Mouse (Mus musculus): ENCODE data around the gene Fcgbp. TPM values are rescaled to one million over a fixed set of nuclear protein-coding genes. Genes with fewer than 3 reads are reported as not detected.

Gene Fcgbp
- total and polyA plus RNA-seq, 2 experiments from 2014 or later = 0.33 to 1.1 TPM

DNA sequence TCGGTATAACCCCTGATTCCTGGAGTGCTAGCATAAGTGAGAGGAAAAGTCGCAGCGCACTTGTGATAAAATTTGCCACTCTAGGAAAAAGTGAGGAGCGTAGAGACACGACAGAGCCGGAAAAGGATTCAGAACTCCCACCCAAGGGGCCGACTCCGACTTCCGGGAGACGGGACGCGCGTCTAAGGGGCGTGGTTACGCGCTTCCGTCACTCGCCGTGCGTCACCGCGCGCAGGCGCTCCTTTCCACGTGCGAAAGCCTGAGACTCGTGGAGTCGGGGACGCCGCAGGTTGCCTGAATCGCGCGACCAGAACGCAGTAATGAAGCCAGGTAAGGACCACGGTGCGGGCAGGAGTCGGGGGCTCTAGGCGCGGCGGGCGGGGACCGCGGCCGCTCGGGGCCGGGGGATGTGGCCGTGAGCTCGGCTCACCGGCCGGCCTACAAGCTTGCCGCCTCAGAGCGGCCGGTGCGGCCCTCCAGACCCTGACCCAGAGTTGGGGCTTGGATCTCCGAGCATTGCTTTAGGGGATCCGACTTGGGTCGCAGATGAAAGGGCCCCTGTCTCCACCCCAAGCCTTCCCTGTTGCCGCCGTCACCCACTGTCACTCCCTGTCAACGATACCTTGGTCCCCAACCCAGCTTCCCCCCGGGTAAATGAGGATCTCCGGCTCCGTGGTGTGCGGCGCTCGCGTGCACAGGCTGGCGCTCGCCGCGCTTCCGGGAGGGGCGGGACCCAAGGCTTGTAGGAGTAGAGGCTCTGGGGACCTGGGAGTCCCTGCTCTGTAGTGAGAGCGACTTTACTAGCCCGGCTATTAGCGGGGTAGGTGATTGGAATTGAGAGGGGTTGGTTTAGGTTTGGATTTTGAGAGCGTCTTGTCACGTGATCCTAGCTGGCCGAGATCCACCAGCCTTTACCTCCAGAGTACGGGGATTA lies 98.7 kb downstream of the Fcgbp start, which contains the start of gene Fbl:
Gene Fbl, plus strand, starts transcription at position 222 of the 934 bp plus-strand sequence.
- Histone ChIP-seq H3K36me3 (ENCODE audit: insufficient read depth, low read length) (0 out of 2 replicates have a peak, but pooled peaks cover under 1% of the 10 kb centered on the region), H3K9me3 (ENCODE audit: low read length) (no peaks in the 10 kb centered on the region), H3K4me3 (ENCODE audit: low read depth, low read length) (peak within 1 kb of the TSS; percentile 80), H3K27me3 (ENCODE audit: insufficient read depth, low read length) (no peaks in the 10 kb centered on the region), H3K4me1 (ENCODE audit: insufficient read depth, low read length) (peaks cover 10% of the 10 kb centered on the region; the same call in 1 of the 2 replicates), H3K27ac (ENCODE audit: low read depth, low read length) (peak within 1 kb of the TSS; percentile 74), H3K4me2 (ENCODE audit: low read depth, low read length, poor library complexity, severe bottlenecking) (peak within 1 kb of the TSS; percentile 88), H3K9ac (replicated peaks; ENCODE audit: low read length, poor library complexity, severe bottlenecking) (peak within 1 kb of the TSS; percentile 82)
- peak; percentile 96 for DNase-seq (ENCODE audit: low spot score)
- TF ChIP-seq CTCF (IDR thresholded peaks at IDR 0.05) = peak; percentile 1; the same call in 1 of the 2 replicates
- ATAC-seq (ENCODE audit: low FRiP score) = peak; percentile 95
- WGBS = under 1% methylated on average over 80 of the region's 80 CpGs

Other genes starting within 250 kb of the Fcgbp start
- 6.8 and 10.1 TPM in 2 replicates for gene Zfp59, start 232.6 kb upstream of the Fcgbp start, total RNA-seq (2014; rRNA removed)
- gene Zfp59, start 232.6 kb upstream of the Fcgbp start, polyA plus RNA-seq (2015; fragmentation: Nextera tagmentation; extraction: Ambion mirVana) = 4.7 and 5.8 TPM in 2 replicates
- gene Zfp607a, start 213.7 kb upstream of the Fcgbp start, total RNA-seq (2014; rRNA removed) = 0.71 and 1.5 TPM in 2 replicates
- 0.53 and 0.68 TPM in 2 replicates for gene Zfp607a, start 213.7 kb upstream of the Fcgbp start, polyA plus RNA-seq (2015; fragmentation: Nextera tagmentation; extraction: Ambion mirVana)
- 5.9 and 18.5 TPM in 2 replicates for gene Zfp974, start 141.8 kb upstream of the Fcgbp start, total RNA-seq (2014; rRNA removed)
- gene Zfp974, start 141.8 kb upstream of the Fcgbp start, polyA plus RNA-seq (2015; fragmentation: Nextera tagmentation; extraction: Ambion mirVana) = 6.7 and 6.8 TPM in 2 replicates
- gene Zfp780b, start 92.1 kb upstream of the Fcgbp start, total RNA-seq (2014; rRNA removed) = 21.8 and 29.7 TPM in 2 replicates
- gene Zfp780b, start 92.1 kb upstream of the Fcgbp start, polyA plus RNA-seq (2015; fragmentation: Nextera tagmentation; extraction: Ambion mirVana) = 21.6 and 22.1 TPM in 2 replicates
- 7.4 and 8.0 TPM in 2 replicates for gene Zfp850, start 57.1 kb upstream of the Fcgbp start, total RNA-seq (2014; rRNA removed)
- 4.0 and 4.2 TPM in 2 replicates for gene Zfp850, start 57.1 kb upstream of the Fcgbp start, polyA plus RNA-seq (2015; fragmentation: Nextera tagmentation; extraction: Ambion mirVana)
- 162 and 170 TPM in 2 replicates for gene Psmc4, start 21.1 kb upstream of the Fcgbp start, total RNA-seq (2014; rRNA removed)
- gene Psmc4, start 21.1 kb upstream of the Fcgbp start, polyA plus RNA-seq (2015; fragmentation: Nextera tagmentation; extraction: Ambion mirVana) = 257 and 259 TPM in 2 replicates
- 0.16 TPM in 1 of 2 replicates, not detected in the other for gene 9530053A07Rik, start 58.2 kb downstream of the Fcgbp start, total RNA-seq (2014; rRNA removed)
- gene 9530053A07Rik, start 58.2 kb downstream of the Fcgbp start, polyA plus RNA-seq (2015; fragmentation: Nextera tagmentation; extraction: Ambion mirVana) = 0.05 and 0.06 TPM in 2 replicates
- gene Fbl, start 98.5 kb downstream of the Fcgbp start, total RNA-seq (2014; rRNA removed) = 31.9 and 34.4 TPM in 2 replicates
- 51.9 and 60.9 TPM in 2 replicates for gene Fbl, start 98.5 kb downstream of the Fcgbp start, polyA plus RNA-seq (2015; fragmentation: Nextera tagmentation; extraction: Ambion mirVana)
- 28.8 and 33.3 TPM in 2 replicates for gene Dyrk1b, start 108.2 kb downstream of the Fcgbp start, total RNA-seq (2014; rRNA removed)
- gene Dyrk1b, start 108.2 kb downstream of the Fcgbp start, polyA plus RNA-seq (2015; fragmentation: Nextera tagmentation; extraction: Ambion mirVana) = 8.0 TPM in 2 replicates
- 78.8 and 81.3 TPM in 2 replicates for gene Eid2, start 196.6 kb downstream of the Fcgbp start, total RNA-seq (2014; rRNA removed)
- 21.2 and 29.0 TPM in 2 replicates for gene Eid2, start 196.6 kb downstream of the Fcgbp start, polyA plus RNA-seq (2015; fragmentation: Nextera tagmentation; extraction: Ambion mirVana)
- gene Eid2b, start 206.5 kb downstream of the Fcgbp start, total RNA-seq (2014; rRNA removed) = 44.0 and 64.2 TPM in 2 replicates
- gene Eid2b, start 206.5 kb downstream of the Fcgbp start, polyA plus RNA-seq (2015; fragmentation: Nextera tagmentation; extraction: Ambion mirVana) = 50.9 and 52.8 TPM in 2 replicates
- gene Selenov, start 219.9 kb downstream of the Fcgbp start, total RNA-seq (2014; rRNA removed) = 0.61 and 1.3 TPM in 2 replicates
- 3.5 and 6.3 TPM in 2 replicates for gene Selenov, start 219.9 kb downstream of the Fcgbp start, polyA plus RNA-seq (2015; fragmentation: Nextera tagmentation; extraction: Ambion mirVana)
- gene Dll3, start 231.0 kb downstream of the Fcgbp start, total RNA-seq (2014; rRNA removed) = 8.6 and 17.3 TPM in 2 replicates
- gene Dll3, start 231.0 kb downstream of the Fcgbp start, polyA plus RNA-seq (2015; fragmentation: Nextera tagmentation; extraction: Ambion mirVana) = 17.6 and 18.1 TPM in 2 replicates
- 59.2 and 76.3 TPM in 2 replicates for gene Timm50, start 240.8 kb downstream of the Fcgbp start, total RNA-seq (2014; rRNA removed)
- 112 and 120 TPM in 2 replicates for gene Timm50, start 240.8 kb downstream of the Fcgbp start, polyA plus RNA-seq (2015; fragmentation: Nextera tagmentation; extraction: Ambion mirVana)